Mouse (Mus musculus) layer of hippocampus, postnatal 10 days (tissue): ENCODE results near the gene Gm4792. TPM values are rescaled to one million over a fixed set of nuclear protein-coding genes. Genes with fewer than 3 reads are reported as not detected.

Source experiments
- total RNA-seq, 2 experiments: library from RNA; stranded (reverse); gene quantifications; 2 replicates each; pipeline ENCODE4 v1.2.3; 2021

Gm4792 gene
- total RNA-seq, 2 experiments from 2014 or later: not detected

Other genes with a start within 250 kb of the Gm4792 start
- gene Nr2c1, start 150.7 kb downstream of the Gm4792 start, total RNA-seq: 1 to 10 TPM; 7.3 to 7.8 TPM
- gene Ndufa12, start 100.0 kb downstream of the Gm4792 start, total RNA-seq: 100 to 1,000 TPM; 209 to 246 TPM
- 10 to 100 TPM; 31.7 to 31.8 TPM for gene Tmcc3, start 13.2 kb upstream of the Gm4792 start, total RNA-seq